Mouse (Mus musculus) midbrain, embryonic 15.5 days (tissue): Measurements from ENCODE around the gene Pfkp. TPM values are rescaled to one million over a fixed set of nuclear protein-coding genes. Genes with fewer than 3 reads are reported as not detected.

ENCODE experiments used
- ATAC-seq: fragments of 200-750 bp; cut with Nextera tagmentation; replicated peaks from 2 replicates; pipeline ENCODE4 v1.8.0; 2017; ENCODE audit warnings: moderate TSS enrichment
- H3K27ac ChIP-seq: fragments of 300-500 bp; sonication (generic); 2 replicates; pipeline ENCODE4 v1.5.1; 2015; ENCODE audit warnings: mild to moderate bottlenecking, inconsistent platforms
- H3K27me3 ChIP-seq: fragments of 300-500 bp; sonication (generic); replicated peaks from 2 replicates; pipeline ENCODE4 v1.6.1; 2015; ENCODE audit warnings: inconsistent platforms
- H3K36me3 ChIP-seq: fragments of 300-500 bp; sonication (generic); replicated peaks from 2 replicates; pipeline ENCODE4 v1.6.1; 2015; ENCODE audit warnings: inconsistent platforms
- H3K4me1 ChIP-seq: fragments of 300-500 bp; sonication (generic); 2 replicates; pipeline ENCODE4 v1.6.1; 2015; ENCODE audit warnings: inconsistent platforms
- H3K4me2 ChIP-seq: fragments of 300-500 bp; sonication (generic); 2 replicates; pipeline ENCODE4 v1.6.1; 2015; ENCODE audit warnings: inconsistent platforms, mild to moderate bottlenecking, moderate library complexity
- H3K4me3 ChIP-seq: fragments of 300-500 bp; sonication (generic); 2 replicates; pipeline ENCODE4 v1.5.1; 2015; ENCODE audit warnings: mild to moderate bottlenecking, inconsistent platforms
- H3K9ac ChIP-seq: fragments of 300-500 bp; sonication (generic); 2 replicates; pipeline ENCODE4 v1.6.1; 2015; ENCODE audit warnings: mild to moderate bottlenecking, inconsistent platforms
- H3K9me3 ChIP-seq: fragments of 300-500 bp; sonication (generic); 2 replicates; pipeline ENCODE4 v1.6.1; 2016; ENCODE audit warnings: inconsistent platforms
- WGBS: fragments of 180-500 bp; shearing (Covaris S2); methylation state at CpG from one replicate; pipeline ENCODE4 v1.1.7; 2015; ENCODE audit warnings: mixed read lengths; 5-methylcytosine and 5-hydroxymethylcytosine counted together
- polyA plus RNA-seq: library from polyadenylated mRNA; unstranded; fragments of >200 nt; fragmentation: Nextera tagmentation; extraction: Ambion mirVana; gene quantifications from 2 replicates; pipeline ENCODE4 v1.2.1, GENCODE M21; 2015

Pfkp gene
- polyA plus RNA-seq, 1 experiment from 2014 or later, result 418 TPM

DNA sequence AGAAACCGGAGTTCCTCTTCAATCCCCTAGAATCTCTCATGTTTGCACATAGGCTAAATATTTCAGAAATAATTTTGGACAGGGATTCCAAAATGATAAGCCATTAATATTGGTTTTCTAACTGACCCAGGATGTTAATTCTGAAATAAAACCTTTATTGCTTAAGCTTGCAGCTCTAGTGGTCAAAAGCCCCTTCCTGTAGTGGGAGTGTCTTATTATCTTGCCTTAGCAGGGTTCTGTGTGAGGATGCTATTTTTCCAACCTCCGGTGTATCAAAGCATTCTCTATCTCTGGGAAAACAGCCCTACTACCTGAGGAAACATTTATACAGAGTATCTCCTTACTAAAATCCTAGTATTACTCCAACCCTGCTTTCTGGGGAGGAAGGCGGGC lies 1.9 kb downstream of the Pfkp start:
- H3K9ac ChIP-seq, result peak overlapping the region; percentile 66
- ATAC-seq, result peak; percentile 1; the same call in 1 of the 2 replicates

DNA sequence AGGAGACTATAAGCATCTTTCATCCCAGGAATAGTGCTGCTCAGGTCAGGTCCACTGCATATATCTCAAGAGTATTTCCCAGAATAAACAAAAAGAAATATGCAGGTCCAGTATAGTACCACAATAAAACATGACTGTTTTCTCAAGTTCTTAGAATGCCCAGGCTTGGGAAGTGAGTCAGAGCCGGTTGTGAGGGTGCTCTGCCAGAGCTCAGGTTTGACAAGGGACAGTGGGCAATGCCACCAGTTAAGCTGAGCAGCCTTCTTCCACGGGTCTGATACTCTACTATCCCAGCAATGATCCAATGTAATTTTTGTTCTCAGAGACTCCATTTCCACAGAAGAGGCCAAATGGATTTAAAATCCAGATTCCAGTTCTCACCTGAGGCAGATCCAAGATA lies 2.3 kb downstream of the Pfkp start:
- no peaks in the 10 kb centered on the region for H3K27me3 ChIP-seq
- 73% methylated on average over 2 of the region's 2 CpGs for WGBS
- peak overlapping the region; percentile 68 for H3K4me3 ChIP-seq
- no peak for ATAC-seq
- H3K4me1 ChIP-seq, result peaks cover 16% of the 10 kb centered on the region
- no peaks in the 10 kb centered on the region for H3K9me3 ChIP-seq
- H3K9ac ChIP-seq, result peak overlapping the region; percentile 66; the same call in 1 of the 2 replicates
- H3K4me2 ChIP-seq, result peak overlapping the region; percentile 80
- no peaks in the 10 kb centered on the region for H3K36me3 ChIP-seq
- peak overlapping the region; percentile 81; the same call in 1 of the 2 replicates for H3K27ac ChIP-seq

More for the DNA sequence above, 1.9 kb downstream of the Pfkp start:
- H3K27me3 ChIP-seq, result no peaks in the 10 kb centered on the region
- peak overlapping the region; percentile 68 for H3K4me3 ChIP-seq
- H3K4me1 ChIP-seq, result peaks cover 16% of the 10 kb centered on the region
- 42% methylated on average over 3 of the region's 3 CpGs for WGBS
- H3K27ac ChIP-seq, result peak overlapping the region; percentile 81
- H3K36me3 ChIP-seq, result no peaks in the 10 kb centered on the region
- H3K4me2 ChIP-seq, result peak overlapping the region; percentile 80
- no peaks in the 10 kb centered on the region for H3K9me3 ChIP-seq

DNA sequence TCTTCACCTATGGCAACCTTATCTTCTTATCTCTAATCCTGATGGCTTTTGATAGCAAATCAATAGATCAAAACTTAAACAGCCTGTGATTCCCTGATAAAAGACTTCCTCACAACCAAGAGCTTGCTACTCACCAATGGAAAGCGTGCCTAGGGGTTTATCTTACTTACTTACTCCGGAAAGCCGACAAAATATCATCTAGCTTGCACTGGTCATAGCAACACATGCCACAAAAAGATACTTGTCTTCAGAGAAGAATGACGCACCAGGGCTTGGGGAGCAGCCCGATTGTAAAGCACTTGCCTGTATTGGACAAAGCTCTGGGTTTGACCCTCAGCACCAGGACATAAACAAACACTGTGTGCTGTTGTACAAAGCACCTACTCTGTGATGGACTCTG lies 4.6 kb downstream of the Pfkp start:
- Histone ChIP-seq H3K9ac (no peak overlapping the region), H3K36me3 (no peaks in the 10 kb centered on the region), H3K4me3 (no peak overlapping the region), H3K4me1 (peaks cover 13% of the 10 kb centered on the region), H3K9me3 (no peaks in the 10 kb centered on the region), H3K27me3 (no peaks in the 10 kb centered on the region), H3K27ac (no peak overlapping the region), H3K4me2 (no peak overlapping the region)
- ATAC-seq, result no peak
- WGBS, result 84% methylated on average over 5 of the region's 5 CpGs

DNA sequence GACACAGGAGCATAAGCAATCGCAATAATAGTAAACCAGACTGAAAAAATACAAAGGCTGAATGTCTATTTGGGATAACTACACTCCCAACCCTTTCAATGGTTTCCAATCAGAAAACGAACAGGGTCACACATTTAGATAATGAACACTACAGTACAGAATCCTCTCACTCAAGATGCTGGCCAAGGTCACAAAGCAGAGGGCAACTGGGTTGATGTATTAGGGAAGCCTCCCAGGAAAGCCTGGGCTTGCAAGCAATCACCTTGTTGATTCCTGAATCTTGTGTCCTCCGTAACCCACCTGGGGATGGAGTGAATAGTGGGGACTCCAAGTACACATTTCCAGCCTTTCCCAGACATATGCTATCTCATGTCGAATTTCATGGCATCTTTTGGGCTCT lies 5.6 kb downstream of the Pfkp start:
- peaks cover 12% of the 10 kb centered on the region; the same call in 1 of the 2 replicates for H3K4me1 ChIP-seq
- no peak overlapping the region for H3K9ac ChIP-seq
- 90% methylated on average over 4 of the region's 4 CpGs for WGBS
- H3K27me3 ChIP-seq, result no peaks in the 10 kb centered on the region
- no peak overlapping the region for H3K27ac ChIP-seq
- H3K4me2 ChIP-seq, result no peak overlapping the region
- H3K4me3 ChIP-seq, result no peak overlapping the region
- H3K36me3 ChIP-seq, result no peaks in the 10 kb centered on the region
- H3K9me3 ChIP-seq, result no peaks in the 10 kb centered on the region
- no peak for ATAC-seq

DNA sequence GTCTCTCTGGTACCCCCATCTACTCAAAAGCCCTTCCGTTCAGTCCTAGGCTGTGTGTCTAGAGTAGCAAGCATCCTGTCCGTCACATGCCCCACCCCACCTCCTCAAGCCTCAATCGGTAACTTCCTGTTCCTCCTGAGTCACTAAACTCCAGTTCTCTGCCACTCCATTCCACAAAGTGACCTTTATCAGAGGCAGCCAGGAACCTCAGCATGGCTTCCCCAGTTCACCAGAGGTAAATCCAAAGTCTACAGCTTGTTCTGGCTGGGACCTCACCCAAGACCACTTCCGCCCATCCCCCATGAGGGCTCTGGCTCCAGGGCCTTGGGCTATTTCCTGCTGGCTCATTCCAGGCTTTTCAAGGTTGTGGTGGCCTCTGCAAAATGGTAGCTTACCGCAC lies 6.1 kb downstream of the Pfkp start:
- Histone ChIP-seq H3K9me3 (no peaks in the 10 kb centered on the region), H3K27ac (no peak overlapping the region), H3K27me3 (no peaks in the 10 kb centered on the region), H3K9ac (no peak overlapping the region), H3K36me3 (no peaks in the 10 kb centered on the region), H3K4me2 (no peak overlapping the region), H3K4me3 (no peak overlapping the region), H3K4me1 (peaks cover 12% of the 10 kb centered on the region; the same call in 1 of the 2 replicates)
- ATAC-seq, result no peak
- 93% methylated on average over 5 of the region's 5 CpGs for WGBS

DNA sequence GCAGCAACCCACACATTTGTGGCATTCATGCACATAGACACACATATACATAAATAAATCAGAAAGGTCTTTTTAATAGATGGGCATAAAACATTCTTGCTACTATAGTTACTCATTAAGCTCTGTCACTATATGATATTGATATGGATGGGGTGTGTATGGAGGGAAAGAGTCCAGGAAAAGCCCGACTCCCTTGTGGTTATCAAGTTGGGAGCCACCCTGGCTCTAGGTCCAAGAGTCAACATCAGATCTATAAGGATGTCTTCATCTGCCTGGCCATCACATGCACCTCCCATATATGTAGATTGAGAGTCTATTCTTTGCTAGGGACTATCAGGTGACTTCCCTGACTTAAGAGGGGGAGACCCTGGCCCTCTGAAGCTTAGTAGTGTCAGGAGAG lies 7.1 kb downstream of the Pfkp start:
- ATAC-seq, result no peak
- 87% methylated on average over 1 of the region's 1 CpGs for WGBS

DNA sequence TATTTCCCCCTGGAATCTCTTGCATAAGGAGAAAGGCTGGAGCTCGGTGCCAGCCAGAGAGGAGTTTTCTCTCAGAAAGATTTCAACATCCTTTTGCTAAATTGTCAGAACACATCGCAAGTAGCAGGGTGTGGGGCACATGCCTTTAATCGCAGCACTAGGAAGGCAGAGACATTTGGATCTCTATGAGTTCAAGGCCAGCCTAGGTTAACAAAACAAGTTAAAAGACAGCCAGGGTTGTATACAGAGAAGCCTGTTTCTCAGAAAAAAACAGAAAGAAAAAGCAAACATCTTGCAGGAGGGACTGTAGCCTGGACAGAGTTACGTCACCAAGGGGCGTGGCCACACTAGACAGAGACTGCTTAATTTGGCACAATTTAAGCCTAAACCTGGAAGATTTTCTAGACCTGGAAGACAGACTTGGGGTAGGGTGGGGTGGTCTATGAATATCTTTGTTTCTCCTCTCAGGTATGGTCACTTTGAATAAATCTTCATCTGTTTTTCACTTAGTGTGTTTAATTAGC lies 9.0 kb downstream of the Pfkp start:
- Histone ChIP-seq H3K4me1 (no peaks in the 10 kb centered on the region), H3K4me3 (no peak overlapping the region), H3K9ac (no peak overlapping the region), H3K27ac (no peak overlapping the region), H3K36me3 (no peaks in the 10 kb centered on the region), H3K27me3 (no peaks in the 10 kb centered on the region), H3K4me2 (no peak overlapping the region), H3K9me3 (no peaks in the 10 kb centered on the region)
- ATAC-seq, result no peak
- 79% methylated on average over 5 of the region's 5 CpGs for WGBS

More for the DNA sequence above, 7.1 kb downstream of the Pfkp start:
- no peak overlapping the region for H3K4me3 ChIP-seq
- no peaks in the 10 kb centered on the region for H3K27me3 ChIP-seq
- no peaks in the 10 kb centered on the region for H3K36me3 ChIP-seq
- H3K4me2 ChIP-seq, result no peak overlapping the region
- no peak overlapping the region for H3K27ac ChIP-seq
- H3K9ac ChIP-seq, result no peak overlapping the region
- H3K9me3 ChIP-seq, result no peaks in the 10 kb centered on the region
- peaks cover 8% of the 10 kb centered on the region; the same call in 1 of the 2 replicates for H3K4me1 ChIP-seq

DNA sequence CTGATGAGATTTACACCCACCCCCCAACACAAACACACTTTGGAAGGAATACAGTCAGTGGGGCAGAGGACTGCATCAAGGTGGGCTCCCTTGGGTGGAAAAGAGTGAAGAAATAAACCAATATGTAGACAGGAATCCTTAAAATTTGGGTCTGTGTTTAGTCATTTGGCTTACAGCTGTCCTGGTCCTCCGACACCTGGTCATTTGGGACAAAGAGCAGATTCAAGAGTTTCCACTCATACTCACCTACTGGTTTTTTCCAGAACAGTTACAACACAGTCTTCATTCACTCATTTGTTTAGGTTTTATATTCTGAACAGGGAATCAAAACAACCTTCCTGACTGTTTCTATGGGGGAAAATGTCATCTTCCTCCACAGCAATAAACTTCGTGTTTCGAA lies 9.6 kb downstream of the Pfkp start:
- Histone ChIP-seq H3K36me3 (no peaks in the 10 kb centered on the region), H3K4me1 (no peaks in the 10 kb centered on the region)
- WGBS, result 93% methylated on average over 3 of the region's 3 CpGs

DNA sequence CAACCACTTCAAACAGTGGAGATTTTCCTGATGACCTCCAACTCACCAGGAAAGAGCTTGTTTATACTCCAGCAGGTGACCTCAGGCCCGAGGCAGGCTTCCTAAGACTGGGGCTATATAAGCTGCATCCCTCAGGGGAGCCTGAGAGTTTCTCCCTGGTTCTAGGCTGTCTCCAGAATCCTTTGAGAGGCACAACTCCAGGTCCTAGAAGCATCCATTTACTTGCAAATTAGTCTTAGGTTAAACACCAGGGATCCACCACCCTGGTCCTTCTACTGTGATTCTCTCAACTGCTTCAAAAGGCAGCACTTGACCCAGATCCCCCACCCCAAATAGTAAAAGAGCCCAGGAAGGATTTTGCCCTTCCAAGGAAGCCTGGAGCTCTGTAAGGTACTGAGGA lies 10.2 kb downstream of the Pfkp start:
- no peak for ATAC-seq
- Histone ChIP-seq H3K27me3 (no peaks in the 10 kb centered on the region), H3K9ac (no peak overlapping the region), H3K4me1 (no peaks in the 10 kb centered on the region), H3K27ac (no peak overlapping the region), H3K4me3 (no peak overlapping the region), H3K9me3 (no peaks in the 10 kb centered on the region), H3K4me2 (no peak overlapping the region), H3K36me3 (no peaks in the 10 kb centered on the region)
- WGBS, result 48% methylated on average over 1 of the region's 1 CpGs

More for the DNA sequence above, 9.6 kb downstream of the Pfkp start:
- Histone ChIP-seq H3K9me3 (no peaks in the 10 kb centered on the region), H3K4me3 (no peak overlapping the region), H3K9ac (no peak overlapping the region), H3K27ac (no peak overlapping the region), H3K27me3 (no peaks in the 10 kb centered on the region), H3K4me2 (no peak overlapping the region)
- no peak for ATAC-seq

DNA sequence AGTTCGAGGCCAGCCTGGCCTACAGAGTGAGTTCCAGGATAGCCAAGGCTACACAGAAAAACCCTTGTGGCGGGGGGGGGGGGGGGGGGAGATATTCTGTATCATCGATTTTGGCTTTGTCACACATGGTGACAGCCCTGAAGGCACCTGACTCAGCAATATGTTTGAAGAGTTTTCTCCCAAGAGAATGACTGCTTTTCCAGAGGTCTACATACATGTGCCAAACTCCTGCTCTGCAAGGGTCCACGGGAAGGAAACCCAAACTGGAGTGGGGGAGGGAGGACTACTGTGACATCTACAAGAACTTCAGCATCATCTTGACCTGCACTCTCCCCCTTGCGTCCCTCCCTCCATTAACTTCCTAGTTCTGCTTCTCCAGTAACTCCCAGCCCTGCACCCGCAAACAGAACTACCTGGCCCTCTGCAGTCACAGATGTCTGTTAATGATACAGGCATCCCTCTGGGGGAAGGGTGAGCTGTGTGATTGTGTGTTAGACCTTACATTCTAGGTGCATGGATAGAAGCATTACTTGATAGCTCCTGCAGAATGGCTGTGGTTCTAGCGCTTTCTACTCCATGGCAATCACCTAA lies 10.9 kb downstream of the Pfkp start:
- Histone ChIP-seq H3K27me3 (no peaks in the 10 kb centered on the region), H3K9ac (no peak overlapping the region), H3K36me3 (no peaks in the 10 kb centered on the region), H3K4me3 (no peak overlapping the region), H3K4me2 (no peak overlapping the region), H3K27ac (no peak overlapping the region), H3K4me1 (no peaks in the 10 kb centered on the region), H3K9me3 (no peaks in the 10 kb centered on the region)
- 87% methylated on average over 7 of the region's 7 CpGs for WGBS
- ATAC-seq, result no peak

DNA sequence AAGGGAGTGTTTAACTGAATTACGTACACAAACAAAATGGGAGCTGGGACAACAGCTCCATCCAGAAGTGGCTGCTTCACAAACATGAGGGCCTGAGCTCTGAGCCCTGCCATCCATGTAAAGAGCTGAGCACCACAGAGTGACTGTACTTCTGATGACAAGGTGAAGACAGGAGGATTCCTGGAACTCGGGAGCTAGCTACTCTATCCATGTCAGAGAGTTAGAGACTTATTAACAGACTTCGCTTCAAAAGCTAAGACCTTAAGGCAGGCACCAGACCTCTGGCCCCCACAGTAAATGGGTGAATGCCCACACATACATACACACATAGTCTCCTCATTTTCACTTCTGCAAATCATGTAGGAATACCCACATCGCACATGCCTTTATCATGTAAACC lies 11.6 kb downstream of the Pfkp start:
- 75% methylated on average over 4 of the region's 4 CpGs for WGBS
- no peak overlapping the region for H3K27ac ChIP-seq

DNA sequence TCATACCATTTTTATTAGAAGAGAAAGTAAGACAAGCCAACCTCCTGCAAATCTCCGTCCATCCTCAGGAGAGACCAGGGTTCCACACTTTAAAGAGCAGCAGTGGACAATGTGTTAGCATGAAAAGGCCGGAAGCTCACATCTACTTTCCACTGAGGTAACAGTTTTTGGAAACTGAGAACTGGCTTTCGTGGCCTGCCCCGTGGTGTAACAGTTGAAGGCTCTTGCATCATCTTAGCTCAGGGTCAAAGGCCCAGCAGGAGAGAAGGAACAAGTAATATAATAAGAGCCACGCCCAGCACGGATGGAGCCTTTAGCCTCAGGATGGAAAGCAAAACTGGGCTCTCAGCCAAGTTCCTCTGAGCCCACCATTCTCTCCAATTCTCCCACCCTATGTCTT lies 12.1 kb downstream of the Pfkp start:
- Histone ChIP-seq H3K4me1 (no peaks in the 10 kb centered on the region), H3K27ac (no peak overlapping the region), H3K9me3 (no peaks in the 10 kb centered on the region), H3K27me3 (no peaks in the 10 kb centered on the region), H3K36me3 (no peaks in the 10 kb centered on the region), H3K4me2 (no peak overlapping the region), H3K9ac (no peak overlapping the region), H3K4me3 (no peak overlapping the region)
- ATAC-seq, result no peak
- WGBS, result 72% methylated on average over 6 of the region's 6 CpGs

More for the DNA sequence above, 11.6 kb downstream of the Pfkp start:
- no peak overlapping the region for H3K9ac ChIP-seq
- ATAC-seq, result no peak
- no peaks in the 10 kb centered on the region for H3K9me3 ChIP-seq
- no peak overlapping the region for H3K4me2 ChIP-seq
- H3K4me1 ChIP-seq, result no peaks in the 10 kb centered on the region
- no peaks in the 10 kb centered on the region for H3K27me3 ChIP-seq
- H3K4me3 ChIP-seq, result no peak overlapping the region
- H3K36me3 ChIP-seq, result no peaks in the 10 kb centered on the region
